Mouse (Mus musculus) megakaryocyte progenitor cell, adult 5-6 weeks (primary cell): Measurements from ENCODE around the gene Il1rap. TPM values are rescaled to one million over a fixed set of nuclear protein-coding genes. Genes with fewer than 3 reads are reported as not detected.

ENCODE experiments used
- ATAC-seq: replicated peaks from 2 replicates; pipeline ENCODE4 v1.8.0; 2016; ENCODE audit warnings: mild to moderate bottlenecking, moderate TSS enrichment, inconsistent platforms; ENCODE audit not compliant: poor library complexity
- total RNA-seq, 2 experiments: library from RNA; stranded (forward) in 1 of 2; stranded (reverse) in 1 of 2; fragments of 157-497, 149-512 nt in 1 of 2; fragments of 200-1000 nt in 1 of 2; gene quantifications; 2 replicates each; pipeline versions ENCODE4 v1.2.3 to v1.2.4; 2015 to 2017

The Il1rap gene
- total RNA-seq (2015) (22.8 and 24.3 TPM in 2 replicates), total RNA-seq (2017) (16.7 and 18.0 TPM in 2 replicates)

GRCm38 (mm10) chr16:26581048-26581912 is at the start of gene Il1rap:
Il1rap (plus strand) TSS chr16:26581704.
- peak; percentile 91 for ATAC-seq

- no peak for ATAC-seq
Observed at GRCm38 (mm10) chr16:26532287-26532686, 49.2 kb upstream of the Il1rap start.

GRCm38 (mm10) chr16:26546170-26546878 is 35.2 kb upstream of the Il1rap start:
- ATAC-seq: no peak

GRCm38 (mm10) chr16:26546879-26547206 is 34.7 kb upstream of the Il1rap start:
- no peak for ATAC-seq

GRCm38 (mm10) chr16:26549221-26549620 is 32.3 kb upstream of the Il1rap start:
- no peak for ATAC-seq

- no peak for ATAC-seq
Observed at GRCm38 (mm10) chr16:26552234-26552633, 29.3 kb upstream of the Il1rap start.

GRCm38 (mm10) chr16:26558797-26559196 is 22.7 kb upstream of the Il1rap start:
- ATAC-seq: no peak

GRCm38 (mm10) chr16:26561743-26562142 is 19.8 kb upstream of the Il1rap start:
- ATAC-seq: no peak

GRCm38 (mm10) chr16:26562771-26563170 is 18.7 kb upstream of the Il1rap start:
- no peak for ATAC-seq

- ATAC-seq: no peak
Observed at GRCm38 (mm10) chr16:26569387-26569978, 12.0 kb upstream of the Il1rap start.

GRCm38 (mm10) chr16:26571836-26572235 is 9.7 kb upstream of the Il1rap start:
- no peak for ATAC-seq

- ATAC-seq: no peak
Observed at GRCm38 (mm10) chr16:26574173-26574572, 7.3 kb upstream of the Il1rap start.

GRCm38 (mm10) chr16:26581913-26582376 is 441 bp downstream of the Il1rap start:
- peak; percentile 48 for ATAC-seq

- no peak for ATAC-seq
Observed at GRCm38 (mm10) chr16:26585806-26586205, 4.3 kb downstream of the Il1rap start.

- no peak for ATAC-seq
Observed at GRCm38 (mm10) chr16:26590897-26591570, 9.5 kb downstream of the Il1rap start.

- ATAC-seq: no peak
Observed at GRCm38 (mm10) chr16:26596440-26596839, 14.9 kb downstream of the Il1rap start.

- ATAC-seq: 0 out of 2 replicates have a peak, but pooled peaks have one; percentile 9
Observed at GRCm38 (mm10) chr16:26597307-26597706, 15.8 kb downstream of the Il1rap start.

- no peak for ATAC-seq
Observed at GRCm38 (mm10) chr16:26598591-26598990, 17.1 kb downstream of the Il1rap start.

- no peak for ATAC-seq
Observed at GRCm38 (mm10) chr16:26601482-26601881, 20.0 kb downstream of the Il1rap start.

GRCm38 (mm10) chr16:26604621-26605020 is 23.1 kb downstream of the Il1rap start:
- ATAC-seq: no peak

GRCm38 (mm10) chr16:26608003-26608402 is 26.5 kb downstream of the Il1rap start:
- ATAC-seq: no peak
